Mouse (Mus musculus): ENCODE data around the gene Sphk2.
"Not testable (repeated sequence)": the region's sequence is repeated elsewhere in the genome, so short reads cannot be mapped to it uniquely, and the experiment has no call there.

The Sphk2 gene

GRCm38 (mm10) chr7:45693921-45694591 lies 23.7 kb downstream of the Sphk2 start, which contains the start of gene Sec1:
Gene Sec1, minus strand, starts transcription at chr7:45694402.
- no peak for DNase-seq (ENCODE audit: low read depth, low spot score)

GRCm38 (mm10) chr7:45692364-45692763 lies 25.4 kb downstream of the Sphk2 start:
- no peak for DNase-seq (ENCODE audit: low read depth, low spot score)

GRCm38 (mm10) chr7:45689800-45690199 lies 28.0 kb downstream of the Sphk2 start:
- no peak for DNase-seq (ENCODE audit: low read depth, low spot score)

- DNase-seq (ENCODE audit: low read depth, low spot score), result no peak
These were observed 28.7 kb downstream of the Sphk2 start for GRCm38 (mm10) chr7:45689099-45689498.

GRCm38 (mm10) chr7:45686841-45687240 lies 31.0 kb downstream of the Sphk2 start:
- DNase-seq (ENCODE audit: low read depth, low spot score), result no peak

GRCm38 (mm10) chr7:45685811-45686210 lies 32.0 kb downstream of the Sphk2 start:
- no peak for DNase-seq (ENCODE audit: low read depth, low spot score)

GRCm38 (mm10) chr7:45683396-45684050 lies 34.3 kb downstream of the Sphk2 start, which contains the start of gene Ntn5:
Gene Ntn5, plus strand, starts transcription at chr7:45684022.
- no peak for DNase-seq (ENCODE audit: low read depth, low spot score)

- DNase-seq (ENCODE audit: low read depth, low spot score), result no peak
These were observed 35.4 kb downstream of the Sphk2 start for GRCm38 (mm10) chr7:45682144-45683126.

- DNase-seq (ENCODE audit: low read depth, low spot score), result no peak
These were observed 36.6 kb downstream of the Sphk2 start for GRCm38 (mm10) chr7:45681046-45681736.

- DNase-seq (ENCODE audit: low read depth, low spot score), result no peak
These were observed 37.7 kb downstream of the Sphk2 start for GRCm38 (mm10) chr7:45679966-45680621.

GRCm38 (mm10) chr7:45678513-45678912 lies 39.3 kb downstream of the Sphk2 start:
- no peak for DNase-seq (ENCODE audit: low read depth, low spot score)

GRCm38 (mm10) chr7:45677627-45678295 lies 40.0 kb downstream of the Sphk2 start:
- no peak for DNase-seq (ENCODE audit: low read depth, low spot score)

- no peak for DNase-seq (ENCODE audit: low read depth, low spot score)
These were observed 48.9 kb downstream of the Sphk2 start for GRCm38 (mm10) chr7:45668921-45669320.

GRCm38 (mm10) chr7:45667761-45668160 lies 50.0 kb downstream of the Sphk2 start:
- no peak for DNase-seq (ENCODE audit: low read depth, low spot score)

- DNase-seq (ENCODE audit: low read depth, low spot score), result no peak
These were observed 51.6 kb downstream of the Sphk2 start, which contains the start of gene Fut2 for GRCm38 (mm10) chr7:45666161-45666560. Gene Fut2, minus strand, starts transcription at chr7:45666394.

GRCm38 (mm10) chr7:45665303-45666138 lies 52.3 kb downstream of the Sphk2 start:
- no peak for DNase-seq (ENCODE audit: low read depth, low spot score)

GRCm38 (mm10) chr7:45661702-45662101 lies 56.1 kb downstream of the Sphk2 start:
- not testable (repeated sequence) for DNase-seq (ENCODE audit: low read depth, low spot score)

GRCm38 (mm10) chr7:45660746-45661478 lies 56.9 kb downstream of the Sphk2 start:
- no peak for DNase-seq (ENCODE audit: low read depth, low spot score)

All from brain, embryonic 18.5 days (tissue).